Mouse (Mus musculus): ENCODE measurements at regions not wholly inside any gene's neighbourhood (a gene's known extent, or its start where the extent isn't known, plus 50 kb on each side); places are given as distances from the start of the nearest gene placed in this dataset.

- H3K27ac ChIP-seq (ENCODE audit: insufficient read depth, low read depth, low read length, poor library complexity, severe bottlenecking): no peak overlapping the region
- H3K9me3 ChIP-seq (ENCODE audit: control insufficient read depth, insufficient read depth, low read depth, low read length): no peaks in the 10 kb centered on the region
- TF ChIP-seq CHD2 (IDR thresholded peaks at IDR 0.05; ENCODE audit: low read depth, low read length): no peak
- no peak for TF ChIP-seq ZNF384 (IDR thresholded peaks at IDR 0.05; ENCODE audit: low read depth, low read length)
- no peak for TF ChIP-seq HCFC1 (IDR thresholded peaks at IDR 0.05; ENCODE audit: borderline replicate concordance, insufficient read depth, low read length)
- in situ Hi-C loops (cut with MboI; ENCODE audit: low sequenced_read_pairs in 2 of 2, unreplicated experiment in 2 of 2): loop anchor here in 1 of 2 experiments (25.0 kb wide), 1 partner anchor 342 kb away; no protein-coding TSS in a partner anchor
- no peak for DNase-seq (ENCODE audit: low read depth, low spot score)
- H3K4me3 ChIP-seq (ENCODE audit: insufficient read depth in 1 of 2, low read depth in 1 of 2, low read length in 2 of 2, poor library complexity in 1 of 2, severe bottlenecking in 1 of 2): no peak overlapping the region
- no peaks in the 10 kb centered on the region for H3K4me1 ChIP-seq (ENCODE audit: control insufficient read depth in 2 of 2, insufficient read depth in 2 of 2, low read length in 2 of 2, poor library complexity in 1 of 2)
- no peak overlapping the region for H3K9ac ChIP-seq (ENCODE audit: insufficient read depth, low read depth, low read length, poor library complexity, severe bottlenecking)
- no peaks in the 10 kb centered on the region for H3K36me3 ChIP-seq (ENCODE audit: control insufficient read depth, insufficient read depth, low read length, poor library complexity, severe bottlenecking)
These were observed 470.3 kb downstream of the Cenpc1 start for GRCm38 (mm10) chr5:85595082-85595447.

GRCm38 (mm10) chr5:85594413-85595081 lies 470.8 kb downstream of the Cenpc1 start:
- Histone ChIP-seq H3K4me3 (ENCODE audit: insufficient read depth in 1 of 2, low read depth in 1 of 2, low read length in 2 of 2, poor library complexity in 1 of 2, severe bottlenecking in 1 of 2) (no peak overlapping the region), H3K9me3 (ENCODE audit: control insufficient read depth, insufficient read depth, low read depth, low read length) (no peaks in the 10 kb centered on the region), H3K9ac (ENCODE audit: insufficient read depth, low read depth, low read length, poor library complexity, severe bottlenecking) (no peak overlapping the region), H3K4me1 (ENCODE audit: control insufficient read depth in 2 of 2, insufficient read depth in 2 of 2, low read length in 2 of 2, poor library complexity in 1 of 2) (no peaks in the 10 kb centered on the region), H3K27ac (ENCODE audit: insufficient read depth, low read depth, low read length, poor library complexity, severe bottlenecking) (no peak overlapping the region), H3K36me3 (ENCODE audit: control insufficient read depth, insufficient read depth, low read length, poor library complexity, severe bottlenecking) (no peaks in the 10 kb centered on the region)
- no peak for TF ChIP-seq HCFC1 (IDR thresholded peaks at IDR 0.05; ENCODE audit: borderline replicate concordance, insufficient read depth, low read length)
- TF ChIP-seq CHD2 (IDR thresholded peaks at IDR 0.05; ENCODE audit: low read depth, low read length): no peak
- no peak for TF ChIP-seq MAFK (IDR thresholded peaks at IDR 0.05; ENCODE audit: insufficient read depth, low read depth, low read length)
- no peak for TF ChIP-seq ZNF384 (IDR thresholded peaks at IDR 0.05; ENCODE audit: low read depth, low read length)
- no peak for TF ChIP-seq ZC3H11A (IDR thresholded peaks at IDR 0.05; ENCODE audit: borderline replicate concordance, low read depth, low read length)
- in situ Hi-C loops (cut with MboI; ENCODE audit: low sequenced_read_pairs in 2 of 2, unreplicated experiment in 2 of 2): loop anchor here in 1 of 2 experiments (25.0 kb wide), 1 partner anchor 343 kb away; no protein-coding TSS in a partner anchor
- DNase-seq (ENCODE audit: low read depth, low spot score): no peak

GRCm38 (mm10) chr5:85592236-85592635 lies 473.1 kb downstream of the Cenpc1 start:
- peak; percentile 20 for DNase-seq (ENCODE audit: low read depth, low spot score)
- no peaks in the 10 kb centered on the region for H3K4me1 ChIP-seq (ENCODE audit: control insufficient read depth in 2 of 2, insufficient read depth in 2 of 2, low read length in 2 of 2, poor library complexity in 1 of 2)
- TF ChIP-seq ZC3H11A (IDR thresholded peaks at IDR 0.05; ENCODE audit: borderline replicate concordance, low read depth, low read length) (no peak), CHD2 (IDR thresholded peaks at IDR 0.05; ENCODE audit: low read depth, low read length) (no peak), MAFK (IDR thresholded peaks at IDR 0.05; ENCODE audit: insufficient read depth, low read depth, low read length) (no peak), ZNF384 (IDR thresholded peaks at IDR 0.05; ENCODE audit: low read depth, low read length) (no peak), HCFC1 (IDR thresholded peaks at IDR 0.05; ENCODE audit: borderline replicate concordance, insufficient read depth, low read length) (no peak)
- in situ Hi-C loops (cut with MboI; ENCODE audit: low sequenced_read_pairs in 2 of 2, unreplicated experiment in 2 of 2): loop anchor here in 1 of 2 experiments (25.0 kb wide), 1 partner anchor 345 kb away; no protein-coding TSS in a partner anchor
- no peaks in the 10 kb centered on the region for H3K9me3 ChIP-seq (ENCODE audit: control insufficient read depth, insufficient read depth, low read depth, low read length)
- H3K36me3 ChIP-seq (ENCODE audit: control insufficient read depth, insufficient read depth, low read length, poor library complexity, severe bottlenecking): no peaks in the 10 kb centered on the region
- H3K4me3 ChIP-seq (ENCODE audit: insufficient read depth in 1 of 2, low read depth in 1 of 2, low read length in 2 of 2, poor library complexity in 1 of 2, severe bottlenecking in 1 of 2): no peak overlapping the region
- H3K27ac ChIP-seq (ENCODE audit: insufficient read depth, low read depth, low read length, poor library complexity, severe bottlenecking): no peak overlapping the region
- no peak overlapping the region for H3K9ac ChIP-seq (ENCODE audit: insufficient read depth, low read depth, low read length, poor library complexity, severe bottlenecking)

- in situ Hi-C loops (cut with MboI; ENCODE audit: low sequenced_read_pairs in 2 of 2, unreplicated experiment in 2 of 2): loop anchor here in 1 of 2 experiments (25.0 kb wide), 1 partner anchor 351 kb away; no protein-coding TSS in a partner anchor
These were observed 478.7 kb downstream of the Cenpc1 start for GRCm38 (mm10) chr5:85586727-85587126.

More at GRCm38 (mm10) chr5:85586727-85587126, 478.7 kb downstream of the Cenpc1 start:
- TF ChIP-seq MAFK (IDR thresholded peaks at IDR 0.05; ENCODE audit: insufficient read depth, low read depth, low read length) (no peak), ZNF384 (IDR thresholded peaks at IDR 0.05; ENCODE audit: low read depth, low read length) (peak; percentile 96), HCFC1 (IDR thresholded peaks at IDR 0.05; ENCODE audit: borderline replicate concordance, insufficient read depth, low read length) (no peak), ZC3H11A (IDR thresholded peaks at IDR 0.05; ENCODE audit: borderline replicate concordance, low read depth, low read length) (peak; percentile 32; the same call in 1 of the 2 replicates), CHD2 (IDR thresholded peaks at IDR 0.05; ENCODE audit: low read depth, low read length) (no peak)
- H3K9ac ChIP-seq (ENCODE audit: insufficient read depth, low read depth, low read length, poor library complexity, severe bottlenecking): no peak overlapping the region
- H3K4me1 ChIP-seq (ENCODE audit: control insufficient read depth in 2 of 2, insufficient read depth in 2 of 2, low read length in 2 of 2, poor library complexity in 1 of 2): no peaks in the 10 kb centered on the region
- no peak overlapping the region for H3K4me3 ChIP-seq (ENCODE audit: insufficient read depth in 1 of 2, low read depth in 1 of 2, low read length in 2 of 2, poor library complexity in 1 of 2, severe bottlenecking in 1 of 2)
- peak; percentile 33 for DNase-seq (ENCODE audit: low read depth, low spot score)
- no peaks in the 10 kb centered on the region for H3K9me3 ChIP-seq (ENCODE audit: control insufficient read depth, insufficient read depth, low read depth, low read length)
- no peak overlapping the region for H3K27ac ChIP-seq (ENCODE audit: insufficient read depth, low read depth, low read length, poor library complexity, severe bottlenecking)
- no peaks in the 10 kb centered on the region for H3K36me3 ChIP-seq (ENCODE audit: control insufficient read depth, insufficient read depth, low read length, poor library complexity, severe bottlenecking)
